Mouse (Mus musculus) embryonic facial prominence, embryonic 11.5 days (tissue): ENCODE results near the gene Anxa1. TPM values are rescaled to one million over a fixed set of nuclear protein-coding genes. Genes with fewer than 3 reads are reported as not detected.

ENCODE experiments used
- ATAC-seq: fragments of 200-750 bp; cut with Nextera tagmentation; replicated peaks from 2 replicates; pipeline ENCODE4 v1.8.0; 2017; ENCODE audit warnings: low read depth; ENCODE audit not compliant: insufficient number of reproducible peaks, low FRiP score, low TSS enrichment
- DNase-seq: peaks from one replicate; pipeline ENCODE4 v3.0.0-alpha.2; 2015; ENCODE audit warnings: low spot score
- H3K27ac ChIP-seq: fragments of 300-500 bp; sonication (generic); replicated peaks from 2 replicates; pipeline ENCODE4 v1.5.1; 2014; ENCODE audit warnings: mild to moderate bottlenecking, low read depth, low read length, control low read depth
- H3K27me3 ChIP-seq: fragments of 300-500 bp; sonication (generic); 2 replicates; pipeline ENCODE4 v1.6.1; 2014; ENCODE audit warnings: mild to moderate bottlenecking, low read length, moderate library complexity, mixed read lengths; ENCODE audit not compliant: control insufficient read depth, insufficient read depth
- H3K36me3 ChIP-seq: fragments of 300-500 bp; sonication (generic); replicated peaks from 2 replicates; pipeline ENCODE4 v1.6.1; 2014; ENCODE audit warnings: low read depth, mild to moderate bottlenecking, low read length, moderate library complexity, mixed read lengths; ENCODE audit not compliant: control insufficient read depth, insufficient read depth
- H3K4me1 ChIP-seq: fragments of 300-500 bp; sonication (generic); 2 replicates; pipeline ENCODE4 v1.6.1; 2014; ENCODE audit warnings: low read length, mixed read lengths; ENCODE audit not compliant: control insufficient read depth, insufficient read depth
- H3K4me2 ChIP-seq: fragments of 300-500 bp; sonication (generic); 2 replicates; pipeline ENCODE4 v1.6.1; 2014; ENCODE audit warnings: low read depth, mild to moderate bottlenecking, control low read depth, low read length, moderate library complexity
- H3K4me3 ChIP-seq: fragments of 300-500 bp; sonication (generic); 2 replicates; pipeline ENCODE4 v1.5.1; 2014; ENCODE audit warnings: low read depth, low read length, control low read depth
- H3K9ac ChIP-seq: fragments of 300-500 bp; sonication (generic); replicated peaks from 2 replicates; pipeline ENCODE4 v1.6.1; 2014; ENCODE audit warnings: mild to moderate bottlenecking, control low read depth, low read length
- H3K9me3 ChIP-seq: fragments of 300-500 bp; sonication (generic); replicated peaks from 2 replicates; pipeline ENCODE4 v1.6.1; 2016; ENCODE audit warnings: mild to moderate bottlenecking, low read length, inconsistent platforms, mixed read lengths; ENCODE audit not compliant: control insufficient read depth
- WGBS: fragments of 180-500 bp; shearing (Covaris S2); extraction: QIAGEN DNeasy Blood & Tissue Kit; methylation state at CpG from one replicate; pipeline ENCODE4 v1.1.7; 2014; 5-methylcytosine and 5-hydroxymethylcytosine counted together
- polyA plus RNA-seq: library from polyadenylated mRNA; unstranded; fragments of >200 nt; fragmentation: Nextera tagmentation; extraction: Ambion mirVana; gene quantifications from 2 replicates; pipeline ENCODE4 v1.2.1, GENCODE M21; 2014

Gene Anxa1
- polyA plus RNA-seq = 6.5 and 11.4 TPM in 2 replicates

DNA sequence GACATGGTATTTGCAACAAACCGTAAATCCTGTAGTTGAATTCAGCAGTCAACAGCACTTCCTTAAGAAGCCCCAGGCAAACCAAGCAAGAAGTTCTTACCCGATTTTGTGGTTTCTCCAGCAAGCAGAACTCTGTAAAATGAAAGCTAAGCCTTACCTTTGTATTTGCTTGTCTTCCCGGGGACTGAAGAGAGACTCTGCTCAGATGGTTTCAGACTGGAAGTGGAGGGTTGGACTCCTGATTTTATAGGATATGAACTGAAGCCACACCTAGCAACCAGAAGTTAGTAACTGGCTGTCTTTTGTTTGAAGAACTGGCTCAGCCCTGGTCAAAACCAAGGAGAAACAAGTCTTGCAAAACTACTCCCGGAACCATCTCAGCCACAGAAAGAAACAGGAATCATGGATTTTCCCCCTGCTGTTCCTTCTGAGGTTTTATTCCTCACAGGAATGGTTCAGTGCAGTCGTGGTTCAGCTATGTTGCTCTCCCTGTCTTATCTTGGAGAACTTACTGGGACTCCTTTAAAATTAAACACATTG lies at the start of gene Anxa1:
Gene Anxa1 (minus strand): TSS at position 490 of the 540 bp plus-strand sequence.
- ATAC-seq = no peak
- DNase-seq = no peak
- H3K27me3 ChIP-seq = no peaks in the 10 kb centered on the region
- H3K4me2 ChIP-seq = no peak within 1 kb of the TSS
- 61% methylated on average over 5 of the region's 5 CpGs for WGBS
- H3K9ac ChIP-seq = no peak within 1 kb of the TSS
- H3K4me1 ChIP-seq = no peaks in the 10 kb centered on the region
- H3K36me3 ChIP-seq = no peaks in the 10 kb centered on the region
- no peaks in the 10 kb centered on the region for H3K9me3 ChIP-seq
- no peak within 1 kb of the TSS for H3K4me3 ChIP-seq
- H3K27ac ChIP-seq = no peak within 1 kb of the TSS

DNA sequence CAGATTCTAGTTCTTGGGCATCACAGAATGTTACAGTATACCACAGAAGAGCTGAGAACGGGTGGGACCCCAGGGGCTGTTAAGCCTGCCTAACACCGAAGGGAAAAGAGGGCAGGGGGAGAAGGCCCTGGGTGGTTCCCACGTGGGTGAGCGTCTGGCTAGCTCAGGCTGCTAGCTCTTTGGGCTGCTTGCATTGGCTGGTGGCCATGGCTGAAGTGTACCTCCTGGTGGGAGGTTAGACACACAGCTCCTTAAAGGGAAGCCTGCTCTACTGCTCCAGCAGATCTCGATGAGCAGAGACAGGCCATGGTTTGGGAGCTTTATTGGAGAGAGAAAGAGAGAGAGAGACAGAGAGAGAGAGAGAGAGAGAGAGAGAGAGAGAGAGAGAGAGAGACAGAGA lies 46.3 kb upstream of the Anxa1 start:
- Histone ChIP-seq H3K4me2 (no peak overlapping the region), H3K4me3 (no peak overlapping the region), H3K36me3 (no peaks in the 10 kb centered on the region), H3K9ac (no peak overlapping the region), H3K9me3 (no peaks in the 10 kb centered on the region), H3K27ac (no peak overlapping the region), H3K27me3 (no peaks in the 10 kb centered on the region), H3K4me1 (no peaks in the 10 kb centered on the region)
- 66% methylated on average over 5 of the region's 5 CpGs for WGBS
- ATAC-seq = no peak
- no peak for DNase-seq

DNA sequence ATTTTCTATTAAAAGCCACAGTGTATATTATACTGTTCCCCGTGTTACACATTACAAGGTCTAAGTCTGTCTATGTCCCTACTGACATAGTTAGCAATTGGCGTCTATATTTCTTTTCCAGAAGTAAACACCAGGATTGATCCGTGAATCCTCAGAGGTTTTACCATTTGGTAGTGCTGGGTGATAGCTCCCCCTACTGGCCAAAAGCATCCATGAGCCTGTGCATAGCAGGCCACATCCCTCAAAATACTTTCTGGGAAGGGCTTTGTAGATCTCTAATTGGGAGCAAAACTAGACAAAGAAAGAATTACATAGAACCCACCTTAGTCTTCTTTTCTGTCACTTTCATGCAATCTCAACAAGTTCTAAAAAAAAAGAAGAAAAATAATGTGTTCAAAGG lies 43.8 kb upstream of the Anxa1 start:
- H3K4me3 ChIP-seq = no peak overlapping the region
- H3K27me3 ChIP-seq = no peaks in the 10 kb centered on the region
- H3K4me1 ChIP-seq = no peaks in the 10 kb centered on the region
- no peaks in the 10 kb centered on the region for H3K36me3 ChIP-seq
- ATAC-seq (0 out of 2 replicates have a peak, but pooled peaks have one; percentile 34), DNase-seq (peak; percentile 81)
- H3K27ac ChIP-seq = no peak overlapping the region
- 14% methylated on average over 3 of the region's 3 CpGs for WGBS
- no peak overlapping the region for H3K4me2 ChIP-seq
- H3K9me3 ChIP-seq = no peaks in the 10 kb centered on the region
- H3K9ac ChIP-seq = no peak overlapping the region

DNA sequence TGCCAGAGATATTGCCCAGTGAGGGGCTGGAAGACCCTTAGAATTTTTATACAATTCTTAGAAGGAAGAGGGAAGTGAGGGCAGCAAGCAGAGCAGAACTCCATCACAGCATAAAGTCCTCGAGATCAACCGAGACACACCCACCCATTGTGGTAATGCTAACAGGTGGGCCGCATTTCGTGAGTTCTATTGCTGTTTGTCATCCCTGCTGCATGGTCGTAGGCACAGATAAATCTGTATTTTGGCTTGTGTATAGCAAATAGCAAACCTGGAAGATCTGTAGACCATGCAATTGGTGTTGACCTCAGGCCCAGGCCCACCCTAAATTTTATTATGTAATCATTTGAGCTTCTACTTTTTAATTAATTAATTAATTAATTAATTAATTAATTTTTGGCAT lies 43.2 kb upstream of the Anxa1 start:
- no peak for ATAC-seq

DNA sequence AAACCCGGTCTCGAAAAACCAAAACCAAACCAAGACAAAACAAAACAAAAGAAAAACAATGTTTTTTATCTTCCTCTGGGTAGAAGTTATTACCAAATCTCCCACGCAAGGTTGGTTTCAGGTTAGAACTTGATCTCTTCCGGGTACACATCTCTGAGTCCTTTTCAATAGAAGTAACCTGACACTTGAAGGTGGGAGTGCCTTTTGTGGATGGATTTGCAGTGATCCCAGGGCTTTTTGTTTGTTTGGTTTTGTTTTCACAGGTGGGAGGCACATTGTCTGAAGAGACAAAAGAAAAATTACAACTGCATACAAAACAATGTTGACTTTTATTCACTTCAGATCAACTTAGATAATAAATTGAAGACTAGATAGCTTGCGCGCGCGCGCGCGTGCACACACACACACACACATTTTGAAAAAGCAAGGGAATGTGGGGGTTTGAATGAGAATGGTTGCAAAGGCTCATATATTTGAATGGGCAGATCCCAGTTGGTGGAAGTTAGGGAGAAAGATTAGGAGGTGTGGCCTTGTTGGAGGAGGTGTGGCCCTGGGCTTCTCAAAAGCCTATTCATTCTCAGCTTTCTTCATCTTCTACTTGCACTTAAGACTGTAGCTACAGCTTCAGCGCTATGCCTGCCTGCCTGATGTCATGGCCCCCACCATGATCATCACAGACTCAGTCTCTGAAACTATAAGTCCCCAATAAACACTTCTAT lies 35.9 kb upstream of the Anxa1 start:
- Histone ChIP-seq H3K9ac (no peak overlapping the region), H3K4me1 (no peaks in the 10 kb centered on the region), H3K27ac (no peak overlapping the region), H3K4me2 (no peak overlapping the region), H3K27me3 (no peaks in the 10 kb centered on the region), H3K36me3 (no peaks in the 10 kb centered on the region), H3K9me3 (no peaks in the 10 kb centered on the region), H3K4me3 (no peak overlapping the region)
- ATAC-seq = no peak
- WGBS = 59% methylated on average over 12 of the region's 12 CpGs
- DNase-seq = no peak

More for the DNA sequence above, 43.2 kb upstream of the Anxa1 start:
- H3K27me3 ChIP-seq = no peaks in the 10 kb centered on the region
- H3K9ac ChIP-seq = no peak overlapping the region
- H3K9me3 ChIP-seq = no peaks in the 10 kb centered on the region
- H3K4me1 ChIP-seq = no peaks in the 10 kb centered on the region
- no peaks in the 10 kb centered on the region for H3K36me3 ChIP-seq
- H3K4me3 ChIP-seq = no peak overlapping the region
- no peak overlapping the region for H3K4me2 ChIP-seq
- no peak overlapping the region for H3K27ac ChIP-seq
- 80% methylated on average over 5 of the region's 5 CpGs for WGBS
- no peak for DNase-seq

DNA sequence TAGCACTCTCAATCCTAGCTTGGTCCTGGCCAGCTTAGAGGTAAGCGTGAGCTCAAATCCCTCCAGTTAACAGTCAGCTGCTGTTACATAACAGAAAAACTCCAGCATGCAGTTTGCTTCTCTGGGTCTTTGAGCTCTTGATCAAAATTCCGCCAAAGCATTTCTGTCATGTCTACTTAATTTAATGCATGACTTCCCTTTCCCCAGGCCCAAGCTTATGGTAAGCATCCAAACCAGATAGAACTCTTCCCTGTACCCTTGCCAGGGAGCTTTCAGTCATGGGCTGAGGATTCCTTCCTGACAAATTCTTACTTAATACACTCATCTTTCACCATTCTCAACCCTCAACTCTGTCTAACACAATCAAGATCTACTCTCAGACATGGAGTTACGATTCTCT lies 20.5 kb upstream of the Anxa1 start:
- H3K4me1 ChIP-seq = no peaks in the 10 kb centered on the region
- H3K27me3 ChIP-seq = no peaks in the 10 kb centered on the region
- no peak overlapping the region for H3K9ac ChIP-seq
- no peak overlapping the region for H3K27ac ChIP-seq
- no peak overlapping the region for H3K4me3 ChIP-seq
- H3K9me3 ChIP-seq = no peaks in the 10 kb centered on the region
- ATAC-seq = no peak
- WGBS = 82% methylated on average over 3 of the region's 3 CpGs
- DNase-seq = no peak
- no peak overlapping the region for H3K4me2 ChIP-seq
- H3K36me3 ChIP-seq = no peaks in the 10 kb centered on the region

DNA sequence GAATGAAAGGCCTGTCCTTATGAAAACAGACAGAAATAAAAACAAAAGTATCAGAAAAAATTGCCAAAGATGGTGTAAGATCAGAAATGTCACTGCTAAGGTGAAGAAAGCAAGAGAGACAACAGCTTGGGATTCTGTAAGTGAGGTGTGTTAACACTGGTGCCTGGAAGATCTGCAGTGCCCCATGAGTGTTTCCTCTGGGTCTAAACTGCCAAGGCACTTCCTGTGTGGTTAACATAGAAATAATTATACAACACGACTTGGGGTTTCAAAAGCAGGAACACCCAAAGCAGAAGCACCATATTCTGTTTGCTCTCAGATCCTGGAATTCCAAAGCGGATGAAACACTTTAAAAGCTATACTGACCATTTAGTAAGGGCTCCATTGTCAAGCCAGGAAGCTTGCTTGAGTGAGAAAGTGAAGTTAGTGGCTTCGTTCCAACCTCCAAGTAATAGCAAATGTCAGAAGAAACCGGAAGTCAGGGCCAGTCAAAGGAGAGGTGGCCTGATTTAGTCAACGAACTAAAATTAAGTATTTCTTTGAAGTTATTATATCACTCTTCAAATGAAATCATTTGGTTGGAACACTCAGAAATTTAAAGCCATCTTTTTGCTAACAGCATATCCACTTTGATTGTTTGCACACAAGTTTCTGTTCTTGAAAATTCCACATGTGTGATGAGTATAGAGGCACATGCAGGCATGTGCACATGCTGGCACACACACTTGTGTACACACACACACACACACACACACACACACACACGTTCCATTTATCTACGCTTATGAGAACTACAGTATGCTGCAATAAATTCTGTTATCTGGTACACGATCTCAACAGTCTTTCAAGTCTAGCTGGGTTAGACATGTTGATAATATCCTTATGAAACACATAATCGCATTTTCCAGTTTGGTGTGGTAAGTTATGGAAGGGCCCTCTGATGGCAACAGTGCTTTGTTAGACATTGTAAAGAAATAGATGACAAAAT lies 19.1 kb upstream of the Anxa1 start:
- DNase-seq (no peak), ATAC-seq (no peak)
- Histone ChIP-seq H3K27ac (no peak overlapping the region), H3K9me3 (no peaks in the 10 kb centered on the region), H3K4me3 (no peak overlapping the region), H3K36me3 (no peaks in the 10 kb centered on the region), H3K4me2 (no peak overlapping the region), H3K27me3 (no peaks in the 10 kb centered on the region), H3K4me1 (no peaks in the 10 kb centered on the region), H3K9ac (no peak overlapping the region)
- WGBS = 74% methylated on average over 9 of the region's 9 CpGs
